ENCODE assay signal across 16 mouse cellular contexts in the genomic region with DNA sequence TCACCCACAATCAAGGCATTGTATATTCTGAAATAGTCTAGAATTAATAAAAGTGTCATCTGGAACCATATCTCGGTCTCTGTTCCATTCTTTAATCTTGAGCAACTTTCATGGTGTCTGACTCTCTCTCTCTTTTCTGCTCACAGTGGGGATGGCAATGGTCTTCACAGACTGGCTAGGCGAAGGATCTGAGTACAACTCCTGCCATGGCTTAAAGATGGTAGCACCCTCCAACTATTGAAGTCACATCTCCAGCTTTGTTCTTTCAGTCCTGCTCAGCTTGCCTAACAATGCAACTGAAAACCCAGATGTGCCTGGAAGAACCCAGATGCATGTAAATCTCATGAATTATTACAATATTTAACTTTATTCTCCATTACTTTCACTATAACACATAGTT. TPM values are rescaled to one million over a fixed set of nuclear protein-coding genes. Genes with fewer than 3 reads are reported as not detected.
DNase-seq lines count a peak whose midpoint lies in the region; ATAC-seq and TF ChIP-seq lines count a peak whose summit lies in the region.
"Had no signal": no experiment of that assay in that cellular context is flagged by ENCODE, and none has a peak within 500 bp of the region (broad histone marks: within the 10 kb centered on the region; RNA-seq: fewer than 3 reads in every experiment).

No protein-coding gene starts in this region.

- H3K27me3 ChIP-seq in forebrain, embryonic 16.5 days (replicated peaks; ENCODE audit: control insufficient read depth, insufficient read depth, low read length) = no peaks in the 10 kb centered on the region
- no peaks in the 10 kb centered on the region for H3K27me3 ChIP-seq in forebrain, embryonic 10.5 days (ENCODE audit: poor library complexity, severe bottlenecking)
- H3K27me3 ChIP-seq in midbrain, postnatal 0 days (ENCODE audit: insufficient read depth, low read length) = no peaks in the 10 kb centered on the region
- H3K27me3 ChIP-seq in midbrain, embryonic 11.5 days (ENCODE audit: control insufficient read depth, insufficient read depth, low read length) = no peaks in the 10 kb centered on the region
- H3K27me3 ChIP-seq: CH12.LX; heart, embryonic 12.5 days; liver, embryonic 15.5 days had no signal

- peak; percentile 9; the same call in 1 of the 2 replicates for ATAC-seq in forebrain, embryonic 16.5 days
- ATAC-seq in midbrain, postnatal 0 days (ENCODE audit: low FRiP score) = no peak; the same call in 1 of the 2 replicates
- no peak for ATAC-seq in midbrain, embryonic 11.5 days (ENCODE audit: low FRiP score)
- ATAC-seq: lung, postnatal 0 days had no signal

- no peak for TF ChIP-seq CTCF in layer of hippocampus, adult 2 months (conservative IDR thresholded peaks at IDR 0.05)
- no peak for TF ChIP-seq CTCF in midbrain, postnatal 0 days (IDR thresholded peaks at IDR 0.05)

- H3K36me3 ChIP-seq in forebrain, embryonic 16.5 days (ENCODE audit: control insufficient read depth, insufficient read depth) = no peaks in the 10 kb centered on the region
- no peaks in the 10 kb centered on the region for H3K36me3 ChIP-seq in forebrain, embryonic 10.5 days (replicated peaks)
- no peaks in the 10 kb centered on the region for H3K36me3 ChIP-seq in midbrain, postnatal 0 days (ENCODE audit: insufficient read depth, low read length)
- no peaks in the 10 kb centered on the region for H3K36me3 ChIP-seq in midbrain, embryonic 11.5 days (ENCODE audit: control insufficient read depth, insufficient read depth, low read length)
- H3K36me3 ChIP-seq: heart, embryonic 12.5 days; liver, embryonic 15.5 days had no signal

- DNase-seq in forebrain, embryonic 10.5 days (ENCODE audit: extremely low spot score, low spot score) = no peak
- DNase-seq in layer of hippocampus, adult 2 months (ENCODE audit: low spot score in 2 of 2) = no peak
- no peak for DNase-seq in layer of hippocampus, postnatal 14 days (ENCODE audit: low spot score in 2 of 2)
- DNase-seq in midbrain, postnatal 0 days (ENCODE audit: low spot score) = no peak
- DNase-seq in midbrain, embryonic 11.5 days (ENCODE audit: low spot score, missing footprints) = no peak
- DNase-seq in testis, postnatal 14 days (ENCODE audit: low spot score) = no peak
- DNase-seq: adrenal gland, postnatal 25 days; heart, postnatal 14 days; kidney, adult 8-10 months; spleen, adult 18-20 months; thymus, postnatal 36 days had no signal

- H3K4me1 ChIP-seq in forebrain, embryonic 16.5 days (replicated peaks; ENCODE audit: control insufficient read depth, insufficient read depth, low read length) = peaks cover 4% of the 10 kb centered on the region; the same call in 1 of the 2 replicates
- H3K4me1 ChIP-seq in forebrain, embryonic 10.5 days = no peaks in the 10 kb centered on the region
- no peaks in the 10 kb centered on the region for H3K4me1 ChIP-seq in midbrain, postnatal 0 days (ENCODE audit: insufficient read depth, low read length)
- H3K4me1 ChIP-seq in midbrain, embryonic 11.5 days (ENCODE audit: control insufficient read depth, insufficient read depth, low read length) = no peaks in the 10 kb centered on the region
- H3K4me1 ChIP-seq: heart, embryonic 12.5 days had no signal

- H3K9me3 ChIP-seq in forebrain, embryonic 16.5 days (ENCODE audit: control insufficient read depth, low read length) = no peaks in the 10 kb centered on the region
- H3K9me3 ChIP-seq in forebrain, embryonic 10.5 days = no peaks in the 10 kb centered on the region
- no peaks in the 10 kb centered on the region for H3K9me3 ChIP-seq in midbrain, postnatal 0 days (ENCODE audit: low read length)
- no peaks in the 10 kb centered on the region for H3K9me3 ChIP-seq in midbrain, embryonic 11.5 days (ENCODE audit: control insufficient read depth, low read length)
- H3K9me3 ChIP-seq: heart, embryonic 12.5 days; liver, embryonic 15.5 days had no signal

- no peak overlapping the region for H3K27ac ChIP-seq in forebrain, embryonic 16.5 days (ENCODE audit: low read length)
- no peak overlapping the region for H3K27ac ChIP-seq in forebrain, embryonic 10.5 days
- peak overlapping the region; percentile 94 for H3K27ac ChIP-seq in layer of hippocampus, adult 2 months
- H3K27ac ChIP-seq in midbrain, postnatal 0 days (ENCODE audit: low read depth, low read length) = peak overlapping the region; percentile 55; the same call in 1 of the 2 replicates
- H3K27ac ChIP-seq in midbrain, embryonic 11.5 days (ENCODE audit: low read depth, low read length) = no peak overlapping the region
- H3K27ac ChIP-seq: liver, embryonic 15.5 days had no signal

- no peak overlapping the region for H3K4me2 ChIP-seq in forebrain, embryonic 16.5 days (ENCODE audit: low read length)
- H3K4me2 ChIP-seq in midbrain, postnatal 0 days (ENCODE audit: low read depth, low read length, poor library complexity, severe bottlenecking) = no peak overlapping the region
- H3K4me2 ChIP-seq in midbrain, embryonic 11.5 days = no peak overlapping the region
- H3K4me2 ChIP-seq: heart, embryonic 12.5 days; liver, embryonic 15.5 days had no signal

- H3K4me3 ChIP-seq in forebrain, embryonic 16.5 days (replicated peaks; ENCODE audit: low read length) = no peak overlapping the region
- no peak overlapping the region for H3K4me3 ChIP-seq in forebrain, embryonic 10.5 days
- no peak overlapping the region for H3K4me3 ChIP-seq in layer of hippocampus, adult 2 months
- no peak overlapping the region for H3K4me3 ChIP-seq in midbrain, postnatal 0 days (ENCODE audit: low read depth, low read length)
- no peak overlapping the region for H3K4me3 ChIP-seq in midbrain, embryonic 11.5 days (ENCODE audit: low read depth, low read length)
- H3K4me3 ChIP-seq: heart, embryonic 12.5 days; liver, embryonic 15.5 days had no signal

- no peak overlapping the region for H3K9ac ChIP-seq in forebrain, embryonic 16.5 days (replicated peaks; ENCODE audit: low read depth, low read length)
- H3K9ac ChIP-seq in midbrain, postnatal 0 days (replicated peaks; ENCODE audit: low read length, poor library complexity, severe bottlenecking) = no peak overlapping the region
- H3K9ac ChIP-seq in midbrain, embryonic 11.5 days (ENCODE audit: low read length) = no peak overlapping the region
- H3K9ac ChIP-seq: heart, embryonic 12.5 days; liver, embryonic 15.5 days had no signal

- 85% methylated on average over 2 of the region's 2 CpGs for WGBS in forebrain, embryonic 16.5 days
- WGBS in forebrain, embryonic 10.5 days = 89% methylated on average over 2 of the region's 2 CpGs
- WGBS in midbrain, postnatal 0 days = 82% methylated on average over 2 of the region's 2 CpGs
- WGBS in midbrain, embryonic 11.5 days = 82% methylated on average over 2 of the region's 2 CpGs

RNA-seq across cellular contexts. Expression of gene Gm9833, which starts 38.6 kb away (rescaled TPM):
- polyA plus RNA-seq in forebrain, embryonic 16.5 days (2015; fragmentation: Nextera tagmentation; extraction: Ambion mirVana) = 9.0 and 11.6 TPM in 2 replicates
- polyA plus RNA-seq in forebrain, embryonic 10.5 days (2016; fragmentation: Nextera tagmentation; extraction: Ambion mirVana) = 5.4 and 6.7 TPM in 2 replicates
- 10 to 100 TPM; 11.6 to 12.9 TPM for total RNA-seq in layer of hippocampus, adult 2 months (2021)
- total RNA-seq in layer of hippocampus, postnatal 14 days (2021) = 10 to 100 TPM; 11.5 to 11.9 TPM
- total RNA-seq in midbrain, postnatal 0 days (2014; rRNA removed) = 4.9 and 5.8 TPM in 2 replicates
- 3.9 and 4.3 TPM in 2 replicates for polyA plus RNA-seq in midbrain, postnatal 0 days (2015; fragmentation: Nextera tagmentation; extraction: Ambion mirVana)
- 8.5 and 11.5 TPM in 2 replicates for polyA plus RNA-seq in midbrain, embryonic 11.5 days (2014; fragmentation: Nextera tagmentation; extraction: Ambion mirVana)
- total RNA-seq: CH12.LX had no signal

Comparison
In these comparisons a context has a peak if more than half of its experiments do, and no peak if none do; other contexts are left out.
1. H3K27ac ChIP-seq: peak in layer of hippocampus, adult 2 months (single experiment) and midbrain, postnatal 0 days (single experiment); none in forebrain, embryonic 16.5 days (single experiment), forebrain, embryonic 10.5 days (single experiment) and midbrain, embryonic 11.5 days (single experiment).